Mouse (Mus musculus) lung, postnatal 4 days (tissue): ENCODE data around the gene Skap1.

Source experiments
- DNase-seq, 2 experiments: peaks; one replicate each; pipeline ENCODE4 v3.0.0; 2021

Gene Skap1

GRCm38 (mm10) chr11:96572515-96572914, 108.1 kb downstream of the Skap1 start:
- no peak for DNase-seq

DNA sequence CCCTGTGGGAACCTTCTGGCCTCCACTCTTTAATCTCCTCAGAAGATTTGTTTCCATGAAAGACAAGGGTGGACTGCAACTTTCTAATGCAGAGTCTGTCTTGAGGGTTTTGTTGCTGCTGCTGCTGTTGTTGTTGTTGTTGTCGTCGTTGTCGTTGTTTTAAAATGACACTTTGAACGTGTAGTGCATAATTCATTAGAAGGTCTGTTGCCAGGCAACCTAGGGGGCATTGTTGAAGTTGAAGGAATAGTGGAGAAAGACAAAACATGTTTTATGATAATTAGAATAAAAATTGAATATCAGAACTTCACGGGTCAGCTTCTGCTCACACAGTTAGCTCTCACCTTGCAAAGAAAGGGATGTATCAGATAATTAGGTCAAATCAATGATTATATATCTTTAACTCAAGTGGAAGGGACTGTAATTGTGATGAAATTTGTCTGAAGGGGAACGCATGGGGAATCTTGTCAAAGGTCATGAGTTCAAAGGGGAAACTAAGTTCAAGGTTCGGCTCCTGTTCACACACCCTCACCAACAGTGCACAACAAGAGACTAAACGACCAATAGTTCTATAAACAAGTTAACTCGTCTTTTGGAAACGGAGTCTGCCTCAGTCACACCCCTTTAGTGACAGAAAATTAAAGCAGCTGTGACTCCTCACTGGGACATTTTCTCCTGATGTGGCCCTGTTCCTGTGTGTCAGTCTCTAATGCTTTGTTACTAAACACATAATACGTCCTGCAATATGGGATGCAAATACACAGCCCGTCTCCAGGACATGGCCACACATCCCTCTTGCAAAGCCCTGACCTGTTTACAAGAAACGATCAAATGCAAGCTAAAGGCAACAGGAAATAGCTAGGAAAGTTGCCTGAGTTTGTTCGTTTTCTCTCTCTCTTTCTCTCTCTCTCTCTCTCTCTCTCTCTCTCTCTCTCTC, 112.4 kb downstream of the Skap1 start:
- no peak for DNase-seq

DNA sequence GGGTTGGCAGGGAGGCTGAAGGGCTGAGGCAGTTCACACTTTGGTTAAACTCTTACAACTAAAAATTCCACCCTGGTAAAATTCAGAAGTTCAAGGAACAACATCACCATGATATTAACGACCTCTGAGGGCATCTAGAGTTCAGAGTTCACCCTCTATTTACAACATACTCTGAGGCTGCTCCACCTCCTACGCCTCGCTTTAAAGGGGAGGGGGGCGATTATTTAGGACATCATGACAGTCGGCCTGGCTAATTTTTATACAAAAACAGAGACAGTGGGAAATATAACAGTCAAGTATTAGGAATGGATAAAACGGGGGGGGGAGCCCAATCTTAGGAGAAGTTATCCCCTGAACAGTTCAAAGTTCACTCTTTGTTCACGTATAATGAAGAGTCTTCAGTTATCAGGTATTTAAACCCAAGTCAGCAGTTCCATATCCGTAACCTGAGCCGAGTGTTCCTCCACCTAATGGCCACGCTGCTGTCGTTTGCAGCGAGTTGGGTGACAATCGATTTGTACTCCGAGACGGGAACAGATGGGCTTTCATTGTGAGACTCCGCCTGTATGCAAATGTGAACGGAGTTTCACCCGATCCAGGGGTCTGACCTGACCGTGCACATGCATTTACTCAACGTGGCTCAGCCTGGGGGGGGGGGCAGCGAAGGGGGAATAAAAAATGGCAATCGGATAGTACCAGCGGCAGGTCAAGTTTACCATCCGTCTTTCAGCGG, 114.3 kb downstream of the Skap1 start:
- no peak for DNase-seq

DNA sequence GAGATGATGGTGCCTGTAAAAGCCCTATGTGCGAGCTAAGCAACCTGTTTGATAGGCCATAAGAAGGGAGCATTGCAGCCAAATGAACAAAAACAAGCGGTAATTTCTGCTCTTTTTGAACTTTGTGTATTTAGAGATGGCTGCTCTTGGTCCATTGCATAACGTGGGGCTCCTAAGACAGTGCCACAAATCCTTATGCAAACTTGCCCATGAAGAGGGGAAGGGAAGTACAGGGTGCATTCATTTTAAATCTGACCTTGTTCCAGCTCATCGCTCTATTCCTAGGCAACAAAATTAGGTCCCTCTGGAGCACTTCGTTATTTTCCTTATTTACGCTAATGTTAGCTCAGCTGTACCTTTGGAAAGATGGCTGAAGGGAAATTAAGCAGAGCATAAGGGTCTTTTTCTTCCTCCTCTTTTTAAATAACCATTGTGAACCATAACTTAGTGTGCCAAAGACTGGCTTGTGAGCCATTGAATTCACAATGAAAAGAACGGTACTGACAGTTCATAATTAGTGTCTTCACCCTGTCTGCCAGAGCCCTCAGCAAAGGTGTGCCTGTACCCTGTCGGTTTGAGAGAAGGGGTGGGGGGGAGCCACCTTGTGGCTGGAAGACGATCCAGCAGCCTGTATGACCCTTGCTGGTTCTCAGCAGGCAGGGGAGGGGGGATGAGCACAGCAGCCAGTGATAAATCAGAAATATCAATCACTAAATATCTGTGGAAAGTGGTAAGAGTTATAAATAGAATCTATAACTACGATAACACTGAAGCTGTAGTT, 117.4 kb downstream of the Skap1 start:
- peak in 1 of 2 experiments; percentile 32 for DNase-seq

DNA sequence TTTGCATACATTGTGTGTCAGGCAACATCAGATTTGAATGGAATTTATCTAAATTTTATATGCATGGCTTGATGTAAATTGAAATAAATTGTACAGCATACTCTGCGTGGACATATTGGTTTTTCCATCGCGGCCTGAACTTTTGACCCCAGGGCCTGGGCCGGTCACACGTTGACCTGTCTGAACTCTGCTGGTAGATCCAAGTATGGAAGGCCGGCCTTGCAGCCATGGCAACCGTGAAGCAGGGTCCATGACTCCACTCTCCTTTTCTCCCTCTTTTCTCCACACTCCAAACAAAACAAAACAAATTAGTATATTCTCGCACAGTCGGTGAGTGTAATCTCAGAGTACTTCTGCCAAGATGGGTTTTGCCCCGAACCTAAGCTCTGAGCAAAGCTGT, 118.2 kb downstream of the Skap1 start:
- DNase-seq, result no peak

DNA sequence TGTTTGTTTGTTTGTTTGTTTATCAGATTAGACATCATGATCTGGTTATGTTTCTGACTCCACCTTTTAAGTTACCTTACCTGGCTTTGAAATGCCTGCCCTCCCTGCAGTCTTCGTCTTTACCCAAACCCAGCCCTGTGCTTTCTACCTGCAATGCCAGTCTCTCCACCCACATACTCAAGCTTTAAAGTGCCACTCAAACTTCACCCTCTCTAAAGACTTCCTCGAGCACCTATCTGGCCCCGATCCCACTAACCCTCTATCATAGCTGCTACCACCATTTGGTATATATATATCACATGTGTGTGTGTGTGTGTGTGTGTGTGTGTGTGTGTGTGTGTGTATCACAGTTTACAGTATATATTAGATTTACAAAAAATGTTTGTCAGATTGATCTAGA, 125.4 kb downstream of the Skap1 start:
- DNase-seq, result peak in 1 of 2 experiments; percentile 27

DNA sequence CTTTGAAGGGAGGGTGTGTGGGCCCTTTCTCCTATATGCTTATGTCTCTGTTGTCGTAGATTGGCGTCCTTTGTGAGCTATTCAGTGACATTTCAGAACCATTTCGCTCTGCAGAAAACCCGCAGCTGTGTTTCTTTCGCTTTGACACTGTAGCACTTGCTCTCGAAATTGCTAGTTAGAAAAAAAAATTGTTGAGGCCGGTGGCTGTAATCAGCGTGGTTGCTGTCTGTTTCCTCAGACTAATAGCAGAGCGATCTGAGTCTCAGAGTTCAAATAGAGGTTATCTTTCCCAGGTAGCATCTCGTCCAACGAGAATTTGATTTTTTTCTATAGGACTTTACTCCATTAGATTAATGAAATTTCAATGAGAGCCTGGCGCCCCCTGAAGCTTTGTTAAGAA, 131.5 kb downstream of the Skap1 start:
- DNase-seq, result no peak

GRCm38 (mm10) chr11:96596301-96596700, 131.9 kb downstream of the Skap1 start:
- DNase-seq, result no peak

DNA sequence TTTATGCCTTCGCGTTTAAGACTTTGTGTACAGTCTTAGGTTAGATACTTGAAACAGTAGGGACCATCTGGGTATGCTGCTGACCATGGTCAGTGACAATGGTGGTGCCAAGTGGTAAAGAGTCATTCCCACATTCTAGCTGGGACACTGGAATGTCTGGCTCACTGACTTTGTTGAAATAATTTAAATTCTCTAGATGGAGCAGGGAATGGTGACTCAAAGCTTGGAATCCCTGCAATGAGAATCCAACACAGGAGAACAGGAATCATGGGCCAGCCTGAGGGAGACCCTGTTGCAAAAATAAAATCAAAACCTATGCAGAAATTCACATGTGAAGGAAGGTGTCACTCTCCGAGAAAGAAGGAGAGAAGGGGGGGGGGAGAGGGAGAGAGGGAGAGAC, 138.4 kb downstream of the Skap1 start:
- no peak for DNase-seq

DNA sequence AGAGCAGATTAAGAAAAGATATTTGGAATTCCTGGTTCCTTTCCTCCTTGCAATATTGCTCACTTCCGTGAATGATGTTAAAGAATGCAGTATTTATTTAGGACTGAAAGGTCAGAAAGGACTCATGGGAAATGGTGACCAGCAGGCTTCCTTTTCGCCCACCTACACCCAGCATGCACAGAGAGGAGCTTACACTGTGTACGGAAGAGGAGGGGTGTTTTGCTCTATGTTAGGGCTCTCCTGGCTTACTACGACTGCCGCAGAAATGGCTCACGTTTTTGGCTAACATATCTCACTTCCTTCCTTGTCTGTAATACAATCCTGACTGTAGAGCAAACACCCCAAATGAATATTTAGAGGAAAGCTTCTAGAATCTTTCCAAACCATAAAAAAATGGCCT, 139.9 kb downstream of the Skap1 start:
- no peak for DNase-seq

DNA sequence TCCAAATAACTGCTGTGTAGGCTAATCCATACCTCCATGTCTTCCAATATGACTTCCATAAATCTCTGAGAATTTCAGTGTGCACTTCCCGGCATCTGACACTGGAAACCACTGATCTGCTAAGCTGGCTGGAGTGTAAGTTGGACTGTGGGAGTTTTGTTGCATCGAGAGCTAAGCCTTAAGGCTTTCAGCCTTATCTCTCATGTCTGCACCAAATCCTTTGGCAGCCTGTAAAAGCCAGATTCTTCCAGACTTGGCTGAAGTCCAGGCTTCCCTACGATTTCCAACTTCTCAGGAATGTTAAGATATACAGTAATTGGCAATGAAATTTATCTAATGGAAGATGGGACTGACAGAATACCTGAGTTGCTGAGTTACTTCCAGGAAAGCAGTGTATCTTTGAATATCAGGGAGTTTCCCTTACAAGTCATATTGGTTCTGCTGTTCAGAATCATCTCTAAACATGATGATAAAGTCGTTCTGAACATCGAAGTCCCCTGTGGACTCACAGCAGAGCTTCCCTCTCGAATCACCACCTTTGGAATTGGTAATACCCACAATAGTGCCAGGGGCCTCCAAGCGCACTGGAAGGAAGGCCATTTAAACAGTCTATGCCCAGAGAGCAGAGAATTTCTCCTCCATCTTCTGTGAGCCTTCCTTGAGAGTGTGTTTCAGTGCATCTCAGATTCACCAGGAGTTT, 140.5 kb downstream of the Skap1 start:
- DNase-seq, result no peak

- DNase-seq, result no peak
Observed at GRCm38 (mm10) chr11:96605516-96605915, 141.1 kb downstream of the Skap1 start.

- DNase-seq, result no peak
Observed at GRCm38 (mm10) chr11:96612596-96612995, 148.2 kb downstream of the Skap1 start.

DNA sequence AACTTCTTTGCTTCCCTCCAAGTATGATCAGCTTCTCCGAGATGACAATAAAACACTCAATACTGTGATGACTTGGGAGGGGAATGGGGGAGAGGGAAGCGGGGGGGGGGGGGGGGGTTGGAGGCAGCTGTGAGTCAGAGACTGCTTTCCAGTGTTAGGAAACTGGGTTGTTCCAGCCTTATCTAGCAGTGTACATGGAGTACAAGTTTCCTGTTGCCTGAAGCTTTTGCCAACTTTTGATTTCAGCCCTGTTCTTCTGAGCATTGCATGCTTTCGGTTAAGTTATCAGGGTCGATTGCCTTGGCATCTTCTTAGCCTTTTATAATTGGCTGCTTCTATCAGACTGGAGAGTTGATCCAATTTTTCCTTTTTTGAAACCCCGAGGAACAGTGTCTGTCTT, 152.4 kb downstream of the Skap1 start:
- no peak for DNase-seq

GRCm38 (mm10) chr11:96618789-96619445, 154.5 kb downstream of the Skap1 start:
- DNase-seq, result no peak

DNA sequence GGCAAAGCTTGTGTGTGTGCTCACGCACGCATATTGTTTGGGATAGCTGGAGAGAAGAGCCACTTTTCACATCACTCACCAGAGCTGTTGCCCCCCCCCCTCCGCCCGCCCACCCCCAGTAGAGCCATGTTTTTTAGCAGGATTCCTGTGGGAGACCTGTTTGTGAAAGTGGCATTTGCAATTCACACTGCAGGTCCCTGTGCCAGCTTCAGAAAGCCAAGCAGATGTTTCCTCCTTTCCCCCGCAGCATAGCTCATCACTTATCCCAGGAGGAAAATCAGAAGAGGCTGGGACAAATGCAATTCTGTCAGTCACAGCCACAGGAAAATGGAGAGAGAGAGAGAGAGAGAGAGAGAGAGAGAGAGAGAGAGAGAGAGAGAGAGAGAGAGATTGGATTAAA, 155.2 kb downstream of the Skap1 start:
- DNase-seq, result no peak

- DNase-seq, result no peak
Observed at GRCm38 (mm10) chr11:96620006-96620405, 155.6 kb downstream of the Skap1 start.

DNA sequence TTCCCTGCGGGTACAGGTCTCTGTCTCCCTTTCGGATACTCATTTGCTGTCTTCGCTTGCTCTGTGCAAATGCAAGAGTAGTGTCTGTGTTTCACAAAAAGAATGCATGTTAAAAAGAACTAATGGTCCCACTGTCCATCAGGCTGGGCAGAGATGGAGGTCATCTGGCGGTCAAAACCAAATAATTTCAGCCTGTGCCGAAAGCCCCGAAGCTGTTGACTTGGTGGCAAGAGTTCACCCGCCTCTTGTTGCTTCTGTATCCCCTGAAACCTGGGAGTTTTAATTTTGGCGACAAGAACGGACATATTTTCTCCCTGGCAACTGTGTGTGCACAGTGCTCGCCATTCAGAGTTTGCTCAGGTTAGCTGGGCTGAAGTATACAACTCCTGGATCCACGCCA, 156.3 kb downstream of the Skap1 start:
- no peak for DNase-seq

- peak; percentile 68 to 84 for DNase-seq
Observed at GRCm38 (mm10) chr11:96621167-96621566, 156.8 kb downstream of the Skap1 start.

GRCm38 (mm10) chr11:96622782-96623181, 158.4 kb downstream of the Skap1 start:
- peak; percentile 54 to 70 for DNase-seq

GRCm38 (mm10) chr11:96624436-96624835, 160.0 kb downstream of the Skap1 start:
- no peak for DNase-seq

GRCm38 (mm10) chr11:96629775-96630174, 165.4 kb downstream of the Skap1 start:
- no peak for DNase-seq
